Mouse (Mus musculus): ENCODE results near the gene Acer3. TPM values are rescaled to one million over a fixed set of nuclear protein-coding genes. Genes with fewer than 3 reads are reported as not detected.
"Not testable (repeated sequence)": the region's sequence is repeated elsewhere in the genome, so short reads cannot be mapped to it uniquely, and the experiment has no call there.

Acer3 gene
- polyA plus RNA-seq, 1 experiment from 2014 or later = 10.8 TPM

DNA sequence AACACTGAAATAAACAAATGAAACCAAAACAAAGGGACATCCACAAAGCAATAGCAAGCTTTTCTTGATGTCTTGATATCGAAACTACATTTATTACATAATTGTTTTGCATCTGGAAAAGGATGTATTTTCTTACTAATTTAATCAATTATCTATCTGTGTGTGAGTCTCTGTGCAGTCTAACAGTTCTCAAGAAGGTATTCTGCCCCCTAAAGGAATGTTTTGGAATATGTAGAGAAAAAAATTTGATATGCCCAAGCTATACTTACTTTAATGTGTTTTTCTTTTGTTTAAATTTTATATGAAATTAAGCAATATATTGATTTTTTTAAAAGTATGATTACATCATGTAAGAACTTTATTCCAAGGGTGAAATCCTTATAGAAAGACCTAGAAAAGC is 130.4 kb downstream of the Acer3 start:
- WGBS = 97% methylated on average over 1 of the region's 1 CpGs
- Histone ChIP-seq H3K9ac (replicated peaks) (no peak overlapping the region), H3K9me3 (no peaks in the 10 kb centered on the region), H3K4me3 (no peak overlapping the region), H3K4me1 (peaks cover 28% of the 10 kb centered on the region), H3K4me2 (replicated peaks) (no peak overlapping the region), H3K27me3 (peaks cover 53% of the 10 kb centered on the region), H3K27ac (replicated peaks) (no peak overlapping the region), H3K36me3 (no peaks in the 10 kb centered on the region)
- no peak for ATAC-seq (replicated peaks)

DNA sequence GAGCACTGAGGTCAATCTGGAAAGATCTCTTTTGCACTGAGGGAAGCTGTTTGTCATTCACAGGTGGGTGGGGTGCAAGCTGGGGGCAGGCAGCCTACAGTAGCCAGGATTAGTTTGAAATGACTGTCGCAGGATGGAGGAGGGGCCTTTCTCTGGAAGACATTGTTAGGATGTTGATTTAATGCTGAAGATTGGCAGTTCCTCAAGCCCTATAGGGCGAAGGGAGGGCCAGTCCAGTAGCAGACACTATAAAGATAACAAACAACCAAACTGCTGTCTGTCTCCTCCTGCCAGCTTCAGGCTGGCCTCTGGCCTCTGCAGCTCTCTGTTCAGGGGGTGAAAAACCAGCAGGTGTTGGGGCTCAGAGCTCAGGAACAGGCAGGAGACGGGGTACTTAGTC is 131.3 kb downstream of the Acer3 start:
- peaks cover 45% of the 10 kb centered on the region for H3K27me3 ChIP-seq
- H3K9ac ChIP-seq (replicated peaks) = no peak overlapping the region
- ATAC-seq (replicated peaks) = no peak
- H3K36me3 ChIP-seq = no peaks in the 10 kb centered on the region
- H3K4me1 ChIP-seq = peaks cover 36% of the 10 kb centered on the region
- H3K27ac ChIP-seq (replicated peaks) = no peak overlapping the region
- 56% methylated on average over 3 of the region's 3 CpGs for WGBS
- no peak overlapping the region for H3K4me2 ChIP-seq (replicated peaks)
- no peak overlapping the region for H3K4me3 ChIP-seq
- H3K9me3 ChIP-seq = no peaks in the 10 kb centered on the region

DNA sequence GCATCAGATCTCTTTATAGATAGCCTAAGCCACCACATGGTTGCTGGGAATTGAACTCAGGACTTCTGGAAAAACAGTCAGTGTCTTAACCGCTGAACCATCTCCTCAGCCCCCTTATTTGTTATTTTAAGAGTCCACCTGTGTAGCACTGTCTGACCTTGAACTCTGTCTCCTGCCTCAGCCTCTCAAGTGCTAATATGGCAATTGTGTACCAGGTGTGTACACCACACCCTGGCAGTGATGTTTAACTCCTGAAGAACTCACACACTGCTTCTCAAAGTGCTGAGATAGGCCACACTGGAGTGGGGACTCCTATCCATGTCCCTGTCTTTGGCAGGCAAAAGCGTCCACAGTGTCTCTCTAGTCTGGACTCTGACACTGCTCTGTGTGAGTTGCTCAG is 132.3 kb downstream of the Acer3 start:
- H3K27me3 ChIP-seq = peaks cover 38% of the 10 kb centered on the region
- no peak overlapping the region for H3K9ac ChIP-seq (replicated peaks)
- 95% methylated on average over 2 of the region's 2 CpGs for WGBS
- no peak overlapping the region for H3K4me2 ChIP-seq (replicated peaks)
- no peak overlapping the region for H3K27ac ChIP-seq (replicated peaks)
- no peaks in the 10 kb centered on the region for H3K9me3 ChIP-seq
- no peak overlapping the region for H3K4me3 ChIP-seq
- H3K36me3 ChIP-seq = no peaks in the 10 kb centered on the region
- H3K4me1 ChIP-seq = peaks cover 28% of the 10 kb centered on the region
- ATAC-seq (replicated peaks) = no peak

DNA sequence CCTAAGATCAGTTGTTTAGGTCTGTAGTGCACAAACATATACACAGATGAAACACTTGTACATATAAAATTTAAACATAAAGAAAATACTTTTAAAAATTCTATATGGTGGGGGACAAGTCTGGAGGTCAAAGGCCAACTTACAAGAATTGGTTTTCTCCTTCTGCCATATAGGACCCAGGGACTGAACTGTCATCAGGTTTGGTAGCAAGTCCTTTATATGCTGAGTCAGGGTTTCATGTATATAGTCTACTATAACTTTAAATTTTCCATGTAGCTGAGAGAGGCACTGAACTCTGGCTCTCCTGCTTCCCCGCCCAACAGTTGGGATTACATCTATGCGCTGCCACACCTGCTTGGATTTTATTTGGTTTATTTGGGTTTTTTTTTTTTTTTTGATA is 132.8 kb downstream of the Acer3 start:
- peaks cover 23% of the 10 kb centered on the region for H3K4me1 ChIP-seq
- no peak overlapping the region for H3K4me2 ChIP-seq (replicated peaks)
- peaks cover 37% of the 10 kb centered on the region for H3K27me3 ChIP-seq
- no peaks in the 10 kb centered on the region for H3K9me3 ChIP-seq
- H3K4me3 ChIP-seq = no peak overlapping the region
- no peak overlapping the region for H3K27ac ChIP-seq (replicated peaks)
- 97% methylated on average over 2 of the region's 2 CpGs for WGBS
- no peak for ATAC-seq (replicated peaks)
- H3K9ac ChIP-seq (replicated peaks) = no peak overlapping the region
- H3K36me3 ChIP-seq = no peaks in the 10 kb centered on the region

DNA sequence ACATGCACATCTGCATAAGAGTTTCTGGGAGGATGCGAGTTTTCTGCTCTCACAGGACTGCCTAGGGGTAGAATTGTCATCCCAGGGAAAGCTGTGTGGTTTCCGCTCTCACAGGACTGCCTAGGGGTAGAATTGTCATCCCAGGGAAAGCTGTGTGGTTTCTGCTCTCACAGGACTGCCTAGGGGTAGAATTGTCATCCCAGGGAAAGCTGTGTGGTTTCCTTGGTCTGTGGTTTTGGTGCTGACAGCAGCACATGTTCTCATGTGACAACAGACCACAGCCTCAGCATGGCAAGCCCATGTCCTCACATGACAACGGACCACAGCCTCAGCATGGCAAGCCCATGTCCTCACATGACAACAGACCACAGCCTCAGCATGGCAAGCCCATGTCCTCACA is 133.7 kb downstream of the Acer3 start:
- not testable (repeated sequence) for H3K9me3 ChIP-seq; H3K9ac ChIP-seq (replicated peaks); ATAC-seq (replicated peaks); H3K4me2 ChIP-seq (replicated peaks); H3K36me3 ChIP-seq; H3K27ac ChIP-seq (replicated peaks); H3K4me3 ChIP-seq
- Histone ChIP-seq H3K4me1 (peaks cover 20% of the 10 kb centered on the region), H3K27me3 (peaks cover 28% of the 10 kb centered on the region; the same call in 1 of the 2 replicates)
- WGBS = 50% methylated on average over 3 of the region's 3 CpGs

DNA sequence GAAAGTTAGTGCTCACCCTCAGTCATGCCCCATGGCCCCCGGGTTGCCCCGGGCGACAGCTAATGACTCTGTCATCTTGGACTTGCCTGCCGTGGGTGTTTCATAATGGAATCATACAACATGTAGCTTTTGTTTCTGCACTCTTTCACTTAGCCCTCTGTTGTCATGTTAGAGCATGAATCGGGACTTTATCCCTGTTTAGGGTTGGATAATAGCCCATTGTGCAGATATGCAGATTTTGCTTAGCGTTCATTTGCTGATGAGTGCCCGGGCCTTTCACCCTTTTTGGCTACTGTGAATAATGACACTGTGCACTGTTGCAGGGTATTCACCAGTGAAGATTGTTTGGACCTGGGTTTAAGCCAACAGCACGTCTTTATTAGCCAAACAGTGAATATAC is 134.4 kb downstream of the Acer3 start:
- Histone ChIP-seq H3K9me3 (no peaks in the 10 kb centered on the region), H3K9ac (replicated peaks) (no peak overlapping the region), H3K36me3 (no peaks in the 10 kb centered on the region), H3K4me1 (peaks cover 20% of the 10 kb centered on the region), H3K4me3 (no peak overlapping the region), H3K27ac (replicated peaks) (no peak overlapping the region), H3K27me3 (peaks cover 21% of the 10 kb centered on the region; the same call in 1 of the 2 replicates), H3K4me2 (replicated peaks) (no peak overlapping the region)
- 7% methylated on average over 8 of the region's 8 CpGs for WGBS
- ATAC-seq (replicated peaks) = peak; percentile 92

DNA sequence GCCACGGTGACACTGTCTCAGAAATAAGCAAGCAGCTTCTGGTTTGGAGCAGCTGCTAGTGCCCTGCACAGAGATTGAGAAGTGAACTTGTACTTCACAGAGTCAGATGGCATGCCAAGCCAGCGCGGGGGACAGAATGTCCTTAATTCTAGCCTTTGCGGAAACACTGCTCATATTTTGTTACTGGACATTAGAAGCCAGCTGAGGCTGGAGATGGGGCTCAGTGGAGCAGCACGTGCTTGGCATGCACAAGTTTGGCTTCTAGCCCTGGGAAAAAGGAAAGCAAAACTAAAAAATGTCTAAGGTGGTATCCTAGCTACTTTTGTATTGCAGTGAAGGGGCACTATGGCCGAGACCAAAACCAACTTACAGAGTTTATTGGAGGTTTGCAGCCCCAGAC is 135.7 kb downstream of the Acer3 start:
- Histone ChIP-seq H3K4me3 (no peak overlapping the region), H3K9ac (replicated peaks) (no peak overlapping the region), H3K9me3 (no peaks in the 10 kb centered on the region), H3K4me1 (peaks cover 20% of the 10 kb centered on the region), H3K27me3 (peaks cover 19% of the 10 kb centered on the region; the same call in 1 of the 2 replicates), H3K27ac (replicated peaks) (no peak overlapping the region), H3K36me3 (no peaks in the 10 kb centered on the region), H3K4me2 (replicated peaks) (no peak overlapping the region)
- no peak for ATAC-seq (replicated peaks)
- 47% methylated on average over 6 of the region's 6 CpGs for whole genome bisulfite sequencing

DNA sequence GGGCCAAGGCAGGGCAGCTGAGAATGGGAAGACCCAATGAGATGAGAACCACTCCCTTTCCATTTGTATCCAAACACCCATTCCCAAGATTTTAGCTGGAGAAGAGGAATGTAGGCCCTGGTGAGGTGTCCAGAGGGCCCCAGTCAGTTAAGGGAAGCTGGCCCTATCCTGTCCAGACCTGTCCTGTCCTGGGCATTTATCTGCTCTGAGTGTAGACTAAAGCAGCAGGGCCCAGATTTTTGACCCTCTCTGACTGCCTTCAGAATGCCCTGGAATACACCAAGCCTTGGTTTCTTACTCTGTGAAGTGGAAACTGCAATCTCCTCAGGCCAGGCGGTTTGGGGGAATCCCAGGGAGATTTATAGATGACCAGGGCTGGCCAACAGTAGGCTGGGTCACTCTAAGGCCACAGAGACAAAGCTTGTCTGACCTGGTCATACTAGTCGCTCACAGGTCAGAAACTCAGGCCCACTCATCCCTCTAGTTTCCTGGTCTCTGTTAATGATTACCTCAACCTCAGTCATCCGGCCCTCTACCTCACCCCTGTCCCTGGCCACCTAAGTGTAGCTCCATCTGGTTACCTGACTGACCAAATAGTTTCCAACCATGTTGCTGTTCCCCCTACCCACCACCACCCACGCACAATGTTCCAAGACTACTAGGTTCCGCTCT is 142.3 kb downstream of the Acer3 start:
- peaks cover 11% of the 10 kb centered on the region; the same call in 1 of the 2 replicates for H3K27me3 ChIP-seq
- peak overlapping the region; percentile 83 for H3K4me2 ChIP-seq (replicated peaks)
- WGBS = 94% methylated on average over 5 of the region's 5 CpGs
- no peaks in the 10 kb centered on the region for H3K9me3 ChIP-seq
- no peaks in the 10 kb centered on the region for H3K36me3 ChIP-seq
- H3K4me1 ChIP-seq = peaks cover 20% of the 10 kb centered on the region
- peak; percentile 17; the same call in 1 of the 2 replicates for ATAC-seq (replicated peaks)
- no peak overlapping the region for H3K27ac ChIP-seq (replicated peaks)
- peak overlapping the region; percentile 80 for H3K4me3 ChIP-seq
- H3K9ac ChIP-seq (replicated peaks) = peak overlapping the region; percentile 62

DNA sequence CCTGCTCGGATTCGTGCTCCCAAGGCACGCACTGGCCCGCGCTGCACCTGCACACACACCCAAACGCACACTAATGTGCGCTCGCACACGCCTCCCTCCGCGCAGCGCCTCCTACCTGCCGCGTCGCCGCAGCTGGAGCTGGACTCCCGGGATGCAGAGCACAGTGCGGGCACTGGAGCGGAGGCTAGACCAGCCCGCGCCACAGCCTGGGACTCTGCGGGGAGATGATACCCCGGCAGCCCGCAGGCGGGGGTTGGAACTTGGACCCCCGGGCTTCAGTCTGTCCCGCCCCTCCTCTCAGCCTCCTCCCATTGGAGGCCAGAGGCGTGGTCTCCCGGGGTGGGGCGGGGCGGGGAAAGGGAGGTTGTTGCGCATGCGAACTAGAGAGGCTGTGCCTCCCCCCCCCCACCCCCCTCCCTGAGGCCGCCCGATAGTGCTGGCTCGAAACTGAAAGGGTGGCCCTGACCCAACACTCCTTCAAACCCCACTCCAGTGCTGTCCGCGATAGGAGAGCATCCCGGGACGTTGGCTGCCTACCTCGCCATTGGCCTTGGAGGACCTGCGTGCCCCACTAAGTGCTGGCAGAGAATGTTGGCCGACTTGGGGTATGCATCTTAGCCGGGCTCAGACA is 143.0 kb downstream of the Acer3 start, which contains the start of gene Capn5:
TSS of gene Capn5 (minus strand) at position 346 of the 631 bp plus-strand sequence.
- H3K4me2 ChIP-seq (replicated peaks) = peak within 1 kb of the TSS; percentile 83
- 0 out of 2 replicates have a peak within 1 kb of the TSS, but pooled peaks have one; percentile 8 for H3K27ac ChIP-seq (replicated peaks)
- peak within 1 kb of the TSS; percentile 80 for H3K4me3 ChIP-seq
- no peaks in the 10 kb centered on the region for H3K36me3 ChIP-seq
- WGBS = under 1% methylated on average over 41 of the region's 44 CpGs
- peaks cover 20% of the 10 kb centered on the region for H3K4me1 ChIP-seq
- H3K27me3 ChIP-seq = peaks cover 7% of the 10 kb centered on the region; the same call in 1 of the 2 replicates
- H3K9ac ChIP-seq (replicated peaks) = peak within 1 kb of the TSS; percentile 62
- H3K9me3 ChIP-seq = no peaks in the 10 kb centered on the region
- ATAC-seq (replicated peaks) = peak; percentile 90

DNA sequence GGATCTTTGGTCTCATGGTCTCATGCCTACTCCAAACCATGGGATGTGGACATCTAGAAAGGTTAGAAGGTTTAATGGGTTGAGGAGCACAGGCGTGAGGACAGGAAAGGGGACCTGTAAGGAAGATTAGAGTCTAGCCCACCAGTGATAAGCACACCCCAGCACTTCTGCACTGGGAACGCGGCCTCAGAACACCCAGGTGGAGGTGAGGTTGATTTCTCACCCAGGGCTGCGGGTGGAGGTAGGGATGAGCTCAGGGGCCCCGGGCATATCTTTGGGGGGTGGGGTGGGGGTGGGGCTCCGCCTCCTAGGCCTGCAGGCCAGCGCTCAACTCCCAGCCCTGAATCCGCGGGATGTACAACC is 143.5 kb downstream of the Acer3 start:
- Histone ChIP-seq H3K4me2 (replicated peaks) (peak overlapping the region; percentile 83), H3K4me1 (peaks cover 20% of the 10 kb centered on the region), H3K36me3 (no peaks in the 10 kb centered on the region), H3K27me3 (peaks cover 7% of the 10 kb centered on the region; the same call in 1 of the 2 replicates), H3K9ac (replicated peaks) (peak overlapping the region; percentile 62), H3K27ac (replicated peaks) (no peak overlapping the region), H3K4me3 (peak overlapping the region; percentile 80), H3K9me3 (no peaks in the 10 kb centered on the region)
- peak; percentile 65 for ATAC-seq (replicated peaks)
- WGBS = 7% methylated on average over 9 of the region's 9 CpGs

DNA sequence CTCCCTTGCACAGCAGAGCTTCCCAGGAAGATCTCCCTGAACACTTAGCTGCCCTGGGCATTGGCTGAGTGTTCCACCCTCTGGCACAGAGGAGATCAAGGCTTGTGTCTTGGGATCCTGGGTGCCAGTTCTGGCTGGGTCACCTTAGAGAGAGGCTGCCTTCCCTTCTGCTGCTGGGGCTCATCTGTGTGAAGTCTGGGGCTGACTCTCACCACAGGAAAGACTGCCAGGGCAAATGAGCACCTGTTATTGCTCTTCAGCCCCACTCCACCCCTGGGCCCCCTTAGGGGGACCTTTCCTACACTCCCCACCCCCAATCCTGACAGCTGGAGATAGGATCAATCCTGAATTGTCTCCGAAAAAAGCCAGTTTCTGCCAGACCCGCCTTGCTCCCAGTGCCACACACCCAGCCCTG is 143.9 kb downstream of the Acer3 start:
- Histone ChIP-seq H3K4me3 (peak overlapping the region; percentile 80), H3K36me3 (no peaks in the 10 kb centered on the region), H3K9me3 (no peaks in the 10 kb centered on the region), H3K4me2 (replicated peaks) (peak overlapping the region; percentile 83), H3K9ac (replicated peaks) (peak overlapping the region; percentile 62), H3K4me1 (peaks cover 20% of the 10 kb centered on the region), H3K27me3 (peaks cover 7% of the 10 kb centered on the region; the same call in 1 of the 2 replicates), H3K27ac (replicated peaks) (no peak overlapping the region)
- peak; percentile 7; the same call in 1 of the 2 replicates for ATAC-seq (replicated peaks)
- WGBS = 55% methylated on average over 2 of the region's 2 CpGs

DNA sequence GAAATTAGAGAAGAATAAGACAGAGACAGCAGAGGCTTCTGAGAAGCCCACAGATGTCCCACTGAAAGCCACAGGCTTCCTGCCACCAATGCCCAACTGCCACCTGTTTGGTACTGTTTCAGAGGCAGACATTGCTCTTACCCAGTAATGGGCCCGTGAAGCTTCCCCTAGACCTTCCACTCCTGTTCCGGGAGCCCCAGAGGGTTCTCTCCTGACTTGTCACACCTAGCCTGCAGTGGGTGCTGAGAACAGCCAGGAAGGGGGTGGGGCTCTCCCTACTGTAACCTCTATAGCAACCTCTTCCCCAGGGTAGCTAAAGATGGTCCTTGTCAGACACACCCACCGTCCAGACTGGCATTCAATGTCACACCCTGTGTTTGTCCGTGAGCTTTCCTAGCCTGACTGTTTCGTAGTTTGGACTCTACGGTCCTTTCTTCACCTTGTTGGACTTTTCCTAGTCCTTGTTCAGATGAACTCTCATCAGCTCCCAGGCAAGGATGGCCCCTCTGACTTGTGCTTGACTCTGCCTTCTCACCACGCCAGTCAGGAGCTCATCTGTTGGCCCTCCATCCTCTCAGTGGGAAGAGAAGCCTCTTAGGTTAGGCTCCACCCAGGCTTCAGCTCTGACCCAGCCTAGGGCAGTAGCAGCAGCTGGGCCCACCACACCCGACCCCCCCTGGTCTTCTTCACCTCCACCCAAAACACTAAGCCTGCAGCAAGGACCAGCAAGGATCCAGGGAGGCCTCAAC is 144.5 kb downstream of the Acer3 start:
- Histone ChIP-seq H3K27ac (replicated peaks) (no peak overlapping the region), H3K9me3 (no peaks in the 10 kb centered on the region), H3K9ac (replicated peaks) (no peak overlapping the region), H3K4me1 (peaks cover 20% of the 10 kb centered on the region), H3K27me3 (peaks cover 7% of the 10 kb centered on the region; the same call in 1 of the 2 replicates), H3K36me3 (no peaks in the 10 kb centered on the region), H3K4me2 (replicated peaks) (peak overlapping the region; percentile 83; the same call in 1 of the 2 replicates), H3K4me3 (0 out of 2 replicates have a peak overlapping the region, but pooled peaks have one; percentile 80)
- ATAC-seq (replicated peaks) = no peak
- WGBS = 81% methylated on average over 8 of the region's 8 CpGs

Data from forebrain, embryonic 15.5 days (tissue).